Mouse (Mus musculus) erythroblast, embryonic 14.5 days (primary cell): ENCODE results near the gene Ankrd39.

ENCODE experiments used
- GATA1 ChIP-seq: IDR thresholded peaks from 2 replicates; pipeline ENCODE4 v1.6.1; 2012; ENCODE audit warnings: low read length, inconsistent platforms, mixed read lengths
- TAL1 ChIP-seq: IDR thresholded peaks from 3 replicates; pipeline ENCODE4 v1.6.1; 2012; ENCODE audit warnings: low read length, inconsistent platforms, mixed read lengths

GRCm38 (mm10) chr1:36529875-36530274 is 17.4 kb downstream of the Ankrd39 start:
- TF ChIP-seq GATA1 (no peak), TAL1 (no peak)
